Mouse (Mus musculus): ENCODE results near the gene Fdx1. TPM values are rescaled to one million over a fixed set of nuclear protein-coding genes. Genes with fewer than 3 reads are reported as not detected.

Fdx1 gene
- total RNA-seq (2023): 11.2 TPM

DNA sequence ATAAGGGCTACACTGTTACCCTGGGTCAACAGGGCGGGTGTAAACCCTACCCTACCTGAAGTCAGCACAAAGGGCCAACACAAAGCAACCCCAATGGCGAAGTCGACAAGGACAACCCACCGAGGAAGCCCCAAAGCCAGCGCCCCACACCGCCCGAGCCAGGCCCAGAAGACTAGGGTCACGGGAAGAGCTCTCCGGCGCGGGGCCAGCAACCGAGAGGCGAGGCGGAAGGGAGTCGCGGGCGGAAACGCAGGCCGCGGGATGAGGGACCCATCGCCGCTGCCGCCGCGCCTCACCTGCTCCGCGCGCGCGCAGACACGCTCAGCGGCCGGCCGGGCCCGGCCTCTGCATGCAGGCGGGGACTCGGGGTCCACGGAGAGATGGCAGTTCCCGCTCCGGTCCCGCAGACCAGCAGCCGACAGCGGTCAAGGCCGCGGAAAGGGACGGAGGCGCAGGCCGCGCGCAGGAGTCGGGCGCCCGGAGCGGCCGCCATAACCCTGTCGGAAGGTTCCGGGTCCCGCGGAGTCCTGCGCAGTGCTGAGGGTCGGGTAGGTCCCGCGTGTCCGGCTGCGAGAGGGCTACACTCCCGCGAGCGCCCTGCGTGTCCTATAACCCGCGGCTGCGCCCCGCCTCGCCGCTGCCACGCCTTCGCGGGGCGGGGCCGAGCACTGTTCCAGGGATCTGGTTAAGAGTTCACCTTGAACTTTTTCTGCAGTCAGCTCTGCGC lies at the start of gene Fdx1:
Gene Fdx1, minus strand, starts transcription at position 582 of the 727 bp plus-strand sequence.

Other genes with a start within 250 kb of the Fdx1 start
- gene Arhgap20, start 198.2 kb downstream of the Fdx1 start, total RNA-seq (2023): 0.92 TPM
- 61.8 TPM for gene Rdx, start 83.6 kb upstream of the Fdx1 start, total RNA-seq (2023)
- gene Zc3h12c, start 205.0 kb upstream of the Fdx1 start, total RNA-seq (2023): 1.7 TPM

All from CD8-positive naive resting alpha-beta T cell, adult 57 days (primary cell).